Comparison of ENCODE assay signal across 9 mouse cellular contexts in genomic region chr17:88325910-88326739, GRCm38 (mm10).
A peak's percentile ranks its signal among the peaks of the same experiment; 100 is the strongest.
DNase-seq lines count a peak whose midpoint lies in the region; ATAC-seq lines count a peak whose summit lies in the region.
"Had no signal": no experiment of that assay in that cellular context is flagged by ENCODE, and none has a peak within 500 bp of the region (broad histone marks: within the 10 kb centered on the region; RNA-seq: fewer than 3 reads in every experiment).

No protein-coding gene starts in this region.

- no peak overlapping the region for H3K9ac ChIP-seq in forebrain, embryonic 12.5 days
- H3K9ac ChIP-seq in midbrain, embryonic 12.5 days (replicated peaks), result no peak overlapping the region

- H3K36me3 ChIP-seq in forebrain, embryonic 12.5 days (replicated peaks), result no peaks in the 10 kb centered on the region
- H3K36me3 ChIP-seq in midbrain, embryonic 12.5 days, result no peaks in the 10 kb centered on the region

- peak overlapping the region; percentile 26 for H3K4me2 ChIP-seq in forebrain, embryonic 12.5 days
- H3K4me2 ChIP-seq in midbrain, embryonic 12.5 days (replicated peaks), result peak overlapping the region; percentile 37

- no peak for DNase-seq in frontal cortex, postnatal 25 days (ENCODE audit: low spot score in 2 of 2)
- peak; percentile 22 for DNase-seq in kidney, postnatal 10 days
- no peak for DNase-seq in B cell, adult 2 months
- no peak for DNase-seq in heart, postnatal 10 days

- peaks cover 29% of the 10 kb centered on the region for H3K4me1 ChIP-seq in forebrain, embryonic 12.5 days
- H3K4me1 ChIP-seq in midbrain, embryonic 12.5 days, result peaks cover 26% of the 10 kb centered on the region

- 7% methylated on average over 12 of the region's 12 CpGs for WGBS in forebrain, embryonic 12.5 days
- 4% methylated on average over 12 of the region's 12 CpGs for WGBS in midbrain, embryonic 12.5 days

- intact Hi-C loops in heart, postnatal 10 days (cut with DNase I), result no loop called here

- H3K27me3 ChIP-seq in forebrain, embryonic 12.5 days, result peaks cover 69% of the 10 kb centered on the region
- H3K27me3 ChIP-seq in midbrain, embryonic 12.5 days, result peaks cover 90% of the 10 kb centered on the region

- no peak overlapping the region for H3K4me3 ChIP-seq in forebrain, embryonic 12.5 days (replicated peaks)
- no peak overlapping the region for H3K4me3 ChIP-seq in midbrain, embryonic 12.5 days

- ATAC-seq in frontal cortex, adult (ENCODE audit: low TSS enrichment), result peak; percentile 83
- peak; percentile 58 for ATAC-seq in forebrain, embryonic 12.5 days (ENCODE audit: low FRiP score)
- ATAC-seq in midbrain, embryonic 12.5 days (ENCODE audit: low FRiP score, low read depth), result peak; percentile 89
- ATAC-seq in megakaryocyte-erythroid progenitor cell, adult 5-6 weeks (replicated peaks; ENCODE audit: low FRiP score, low TSS enrichment, poor library complexity, severe bottlenecking), result no peak

- peak overlapping the region; percentile 36; the same call in 1 of the 2 replicates for H3K27ac ChIP-seq in forebrain, embryonic 12.5 days
- peak overlapping the region; percentile 67 for H3K27ac ChIP-seq in midbrain, embryonic 12.5 days (replicated peaks)
- H3K27ac ChIP-seq: macrophage had no signal

- H3K9me3 ChIP-seq in forebrain, embryonic 12.5 days, result peaks cover 8% of the 10 kb centered on the region
- H3K9me3 ChIP-seq in midbrain, embryonic 12.5 days, result peaks cover 11% of the 10 kb centered on the region; the same call in 1 of the 2 replicates
